ENCODE assay signal across 8 mouse cellular contexts in the genomic region with DNA sequence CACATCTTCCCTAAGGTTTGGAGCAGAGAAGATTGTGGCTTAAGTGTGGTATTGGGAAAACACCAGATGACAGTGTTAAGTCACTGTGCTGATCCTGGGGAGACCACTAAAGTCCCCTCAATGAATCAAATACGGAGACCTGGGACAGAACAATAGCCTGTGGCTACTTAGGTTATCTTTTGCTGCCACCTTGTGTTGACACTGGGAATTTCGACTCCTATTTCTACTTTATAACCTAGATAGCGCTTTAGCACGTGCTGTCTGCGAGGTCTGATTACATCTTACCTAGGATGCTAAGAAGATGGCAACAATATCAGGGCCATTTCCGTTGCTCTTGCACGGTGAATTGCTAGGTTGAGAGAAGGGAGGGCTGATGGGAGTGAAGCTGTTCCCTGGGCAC. TPM values are rescaled to one million over a fixed set of nuclear protein-coding genes. Genes with fewer than 3 reads are reported as not detected.
A peak's percentile ranks its signal among the peaks of the same experiment; 100 is the strongest.
DNase-seq lines count a peak whose midpoint lies in the region; ATAC-seq and TF ChIP-seq lines count a peak whose summit lies in the region.

No protein-coding gene starts in this region.

- ATAC-seq in forebrain, embryonic 14.5 days: peak; percentile 73
- peak; percentile 75 for ATAC-seq in hindbrain, postnatal 0 days
- peak; percentile 81 for ATAC-seq in megakaryocyte, adult 5-6 weeks (ENCODE audit: poor library complexity, severe bottlenecking)

- no peak overlapping the region for H3K9ac ChIP-seq in forebrain, embryonic 14.5 days (ENCODE audit: low read length)
- no peak overlapping the region for H3K9ac ChIP-seq in hindbrain, postnatal 0 days (replicated peaks; ENCODE audit: low read length)

- intact Hi-C loops in gastrocnemius, postnatal 14 days (cut with DNase I; ENCODE audit: low total_unique reads): loop anchor here (5.0 to 10.0 kb wide), 2 partner anchors 52 to 91 kb away; partner anchors contain the start of gene Ubn1

- H3K27ac ChIP-seq in forebrain, embryonic 14.5 days (ENCODE audit: low read depth, low read length): no peak overlapping the region
- no peak overlapping the region for H3K27ac ChIP-seq in hindbrain, postnatal 0 days

- no peaks in the 10 kb centered on the region for H3K9me3 ChIP-seq in forebrain, embryonic 14.5 days (replicated peaks; ENCODE audit: control insufficient read depth, low read length)
- no peaks in the 10 kb centered on the region for H3K9me3 ChIP-seq in hindbrain, postnatal 0 days (ENCODE audit: low read length)

- DNase-seq in gastrocnemius, adult 18-20 months (ENCODE audit: low spot score): peak; percentile 83
- no peak for DNase-seq in gastrocnemius, postnatal 14 days
- peak; percentile 70 for DNase-seq in cerebellum, adult 11 months
- peak; percentile 96 for DNase-seq in forebrain, embryonic 14.5 days (ENCODE audit: low spot score)
- peak; percentile 95 for DNase-seq in hindbrain, postnatal 0 days (ENCODE audit: low spot score)
- peak; percentile 79 for DNase-seq in left cerebral cortex, adult 11 months (ENCODE audit: low spot score)
- peak; percentile 73 for DNase-seq in right cerebral cortex, postnatal 14 days

- 1% methylated on average over 7 of the region's 7 CpGs for WGBS in forebrain, embryonic 14.5 days
- under 1% methylated on average over 7 of the region's 7 CpGs for WGBS in hindbrain, postnatal 0 days

- peak overlapping the region; percentile 26; the same call in 1 of the 2 replicates for H3K4me2 ChIP-seq in forebrain, embryonic 14.5 days (ENCODE audit: low read length)
- 0 out of 2 replicates have a peak overlapping the region, but pooled peaks have one; percentile 23 for H3K4me2 ChIP-seq in hindbrain, postnatal 0 days (ENCODE audit: low read depth, low read length)

- H3K4me1 ChIP-seq in forebrain, embryonic 14.5 days (ENCODE audit: control insufficient read depth, insufficient read depth, low read length): no peaks in the 10 kb centered on the region
- no peaks in the 10 kb centered on the region for H3K4me1 ChIP-seq in hindbrain, postnatal 0 days (ENCODE audit: insufficient read depth, low read length)

- H3K4me3 ChIP-seq in forebrain, embryonic 14.5 days (ENCODE audit: low read depth, low read length): no peak overlapping the region
- 0 out of 2 replicates have a peak overlapping the region, but pooled peaks have one; percentile 6 for H3K4me3 ChIP-seq in hindbrain, postnatal 0 days (ENCODE audit: low read length)

- H3K36me3 ChIP-seq in forebrain, embryonic 14.5 days (ENCODE audit: control insufficient read depth, insufficient read depth, low read length): no peaks in the 10 kb centered on the region
- H3K36me3 ChIP-seq in hindbrain, postnatal 0 days (ENCODE audit: insufficient read depth, low read length): no peaks in the 10 kb centered on the region

- no peaks in the 10 kb centered on the region for H3K27me3 ChIP-seq in forebrain, embryonic 14.5 days (replicated peaks; ENCODE audit: control insufficient read depth, insufficient read depth, low read length)
- 0 out of 2 replicates have a peak, but pooled peaks cover 3% of the 10 kb centered on the region for H3K27me3 ChIP-seq in hindbrain, postnatal 0 days (ENCODE audit: insufficient read depth, low read length)

- TF ChIP-seq CTCF in hindbrain, postnatal 0 days (IDR thresholded peaks at IDR 0.05; ENCODE audit: low read depth): peak; percentile 83

RNA-seq across cellular contexts. Expression of gene Sec14l5, which starts 1.3 kb away (rescaled TPM):
- total RNA-seq in gastrocnemius, adult 18-20 months (2021): 10 to 100 TPM; 10.9 to 12.9 TPM
- total RNA-seq in gastrocnemius, postnatal 14 days (2021): 10 to 100 TPM in 1 of 2 experiments, 1 to 10 TPM in 1; 7.4 to 11.3 TPM
- polyA plus RNA-seq in forebrain, embryonic 14.5 days (2014; fragmentation: Nextera tagmentation; extraction: Ambion mirVana): 0.17 TPM in 1 of 2 replicates, not detected in the other
- total RNA-seq in hindbrain, postnatal 0 days (2014; rRNA removed): 0.21 and 0.29 TPM in 2 replicates
- 0.09 and 0.18 TPM in 2 replicates for polyA plus RNA-seq in hindbrain, postnatal 0 days (2015; fragmentation: Nextera tagmentation; extraction: Ambion mirVana)
- not detected in 2 replicates for total RNA-seq in megakaryocyte, adult 5-6 weeks (2015)
- total RNA-seq in megakaryocyte, adult 5-6 weeks (2017): not detected in 2 replicates

RNA-seq across cellular contexts. Expression of gene Ppl, which starts 13.3 kb away (rescaled TPM):
- total RNA-seq in gastrocnemius, adult 18-20 months (2021): 1 to 10 TPM; 3.1 to 3.6 TPM
- total RNA-seq in gastrocnemius, postnatal 14 days (2021): under 1 TPM; 0.27 to 0.43 TPM
- 0.08 and 0.11 TPM in 2 replicates for polyA plus RNA-seq in forebrain, embryonic 14.5 days (2014; fragmentation: Nextera tagmentation; extraction: Ambion mirVana)
- total RNA-seq in hindbrain, postnatal 0 days (2014; rRNA removed): 0.07 and 0.16 TPM in 2 replicates
- 0.13 and 0.16 TPM in 2 replicates for polyA plus RNA-seq in hindbrain, postnatal 0 days (2015; fragmentation: Nextera tagmentation; extraction: Ambion mirVana)
- not detected in 2 replicates for total RNA-seq in megakaryocyte, adult 5-6 weeks (2015)
- not detected in 2 replicates for total RNA-seq in megakaryocyte, adult 5-6 weeks (2017)

RNA-seq across cellular contexts. Expression of gene Nagpa, which starts 58.2 kb away (rescaled TPM):
- total RNA-seq in gastrocnemius, adult 18-20 months (2021): 1 to 10 TPM; 6.9 TPM
- 1 to 10 TPM; 6.8 to 7.2 TPM for total RNA-seq in gastrocnemius, postnatal 14 days (2021)
- polyA plus RNA-seq in forebrain, embryonic 14.5 days (2014; fragmentation: Nextera tagmentation; extraction: Ambion mirVana): 7.4 and 8.1 TPM in 2 replicates
- total RNA-seq in hindbrain, postnatal 0 days (2014; rRNA removed): 8.5 and 10.0 TPM in 2 replicates
- polyA plus RNA-seq in hindbrain, postnatal 0 days (2015; fragmentation: Nextera tagmentation; extraction: Ambion mirVana): 7.4 and 8.6 TPM in 2 replicates
- total RNA-seq in megakaryocyte, adult 5-6 weeks (2015): 42.5 and 43.5 TPM in 2 replicates
- 74.9 and 76.1 TPM in 2 replicates for total RNA-seq in megakaryocyte, adult 5-6 weeks (2017)
